Mouse (Mus musculus) cerebellum, adult 11-12 months (tissue): ENCODE measurements at regions not wholly inside any gene's neighbourhood (a gene's known extent, or its start where the extent isn't known, plus 50 kb on each side); places are given as distances from the start of the nearest gene placed in this dataset.
"Not testable (repeated sequence)": the region's sequence is repeated elsewhere in the genome, so short reads cannot be mapped to it uniquely, and the experiment has no call there.

Experiments used
- DNase-seq: peaks from one replicate; pipeline ENCODE4 v3.0.0; 2022

GRCm38 (mm10) chr3:133665425-133666317, 120.7 kb upstream of the Tet2 start:
- DNase-seq, result no peak

GRCm38 (mm10) chr3:133672742-133673447, 128.0 kb upstream of the Tet2 start:
- DNase-seq, result no peak

- no peak for DNase-seq
These were observed 133.0 kb upstream of the Tet2 start for GRCm38 (mm10) chr3:133677892-133678291.

GRCm38 (mm10) chr3:133679891-133680290, 135.0 kb upstream of the Tet2 start:
- no peak for DNase-seq

- no peak for DNase-seq
These were observed 135.4 kb upstream of the Tet2 start for GRCm38 (mm10) chr3:133680343-133680742.

GRCm38 (mm10) chr3:133680805-133681204, 135.9 kb upstream of the Tet2 start:
- DNase-seq, result no peak

GRCm38 (mm10) chr3:133684196-133684743, 139.3 kb upstream of the Tet2 start:
- no peak for DNase-seq

GRCm38 (mm10) chr3:133684747-133685146, 139.8 kb upstream of the Tet2 start:
- no peak for DNase-seq

GRCm38 (mm10) chr3:133685393-133685792, 140.5 kb upstream of the Tet2 start:
- no peak for DNase-seq

GRCm38 (mm10) chr3:133694057-133694456, 149.1 kb upstream of the Tet2 start:
- DNase-seq, result no peak

GRCm38 (mm10) chr3:133696122-133696521, 151.2 kb upstream of the Tet2 start:
- DNase-seq, result no peak

GRCm38 (mm10) chr3:133704849-133705248, 159.9 kb upstream of the Tet2 start:
- not testable (repeated sequence) for DNase-seq

GRCm38 (mm10) chr3:133711518-133711917, 166.6 kb upstream of the Tet2 start:
- no peak for DNase-seq

- DNase-seq, result no peak
These were observed 177.8 kb upstream of the Tet2 start for GRCm38 (mm10) chr3:133722550-133723290.

- no peak for DNase-seq
These were observed 181.9 kb upstream of the Tet2 start for GRCm38 (mm10) chr3:133726831-133727230.

GRCm38 (mm10) chr3:133735603-133736002, 190.7 kb upstream of the Tet2 start:
- DNase-seq, result no peak

- DNase-seq, result no peak
These were observed 194.0 kb upstream of the Tet2 start for GRCm38 (mm10) chr3:133738936-133739335.

- no peak for DNase-seq
These were observed 199.7 kb upstream of the Tet2 start for GRCm38 (mm10) chr3:133744552-133745118.

GRCm38 (mm10) chr3:133748756-133749737, 204.1 kb upstream of the Tet2 start:
- no peak for DNase-seq

- no peak for DNase-seq
These were observed 205.1 kb upstream of the Tet2 start for GRCm38 (mm10) chr3:133750061-133750460.

GRCm38 (mm10) chr3:133750606-133751005, 205.7 kb upstream of the Tet2 start:
- no peak for DNase-seq
